Mouse (Mus musculus) limb, embryonic 11.5 days (tissue): ENCODE results near the gene Gpn3. TPM values are rescaled to one million over a fixed set of nuclear protein-coding genes. Genes with fewer than 3 reads are reported as not detected.

Source experiments
- ATAC-seq: fragments of 200-750 bp; cut with Nextera tagmentation; 2 replicates; pipeline ENCODE4 v1.8.0; 2017; ENCODE audit warnings: low read depth; ENCODE audit not compliant: insufficient number of reproducible peaks, low FRiP score, low TSS enrichment
- DNase-seq: peaks from one replicate; pipeline ENCODE4 v3.0.0-alpha.2; 2015; ENCODE audit warnings: low spot score
- H3K27ac ChIP-seq: fragments of 300-500 bp; sonication (generic); replicated peaks from 2 replicates; pipeline ENCODE4 v1.5.1; 2014; ENCODE audit warnings: low read depth, mild to moderate bottlenecking, low read length
- H3K27me3 ChIP-seq: fragments of 300-500 bp; sonication (generic); 2 replicates; pipeline ENCODE4 v1.6.1; 2014; ENCODE audit warnings: mild to moderate bottlenecking, low read length, mixed read lengths; ENCODE audit not compliant: control insufficient read depth, insufficient read depth
- H3K36me3 ChIP-seq: fragments of 300-500 bp; sonication (generic); 2 replicates; pipeline ENCODE4 v1.6.1; 2014; ENCODE audit warnings: mild to moderate bottlenecking, low read length, moderate library complexity, mixed read lengths; ENCODE audit not compliant: control insufficient read depth, insufficient read depth
- H3K4me1 ChIP-seq: fragments of 300-500 bp; sonication (generic); 2 replicates; pipeline ENCODE4 v1.6.1; 2014; ENCODE audit warnings: low read length, mixed read lengths; ENCODE audit not compliant: control insufficient read depth, insufficient read depth
- H3K4me2 ChIP-seq: fragments of 300-500 bp; sonication (generic); 2 replicates; pipeline ENCODE4 v1.6.1; 2014; ENCODE audit warnings: low read depth, mild to moderate bottlenecking, moderate library complexity; ENCODE audit not compliant: severe bottlenecking
- H3K4me3 ChIP-seq: fragments of 300-500 bp; sonication (generic); 2 replicates; pipeline ENCODE4 v1.5.1; 2014; ENCODE audit warnings: low read depth, low read length
- H3K9ac ChIP-seq: fragments of 300-500 bp; sonication (generic); 2 replicates; pipeline ENCODE4 v1.6.1; 2014; ENCODE audit warnings: mild to moderate bottlenecking, low read length
- H3K9me3 ChIP-seq: fragments of 300-500 bp; sonication (generic); 2 replicates; pipeline ENCODE4 v1.6.1; 2016; ENCODE audit warnings: low read length; ENCODE audit not compliant: control insufficient read depth
- WGBS: fragments of 180-500 bp; shearing (Covaris S2); extraction: QIAGEN DNeasy Blood & Tissue Kit; methylation state at CpG from one replicate; pipeline ENCODE4 v1.1.7; 2014; 5-methylcytosine and 5-hydroxymethylcytosine counted together
- polyA plus RNA-seq: library from polyadenylated mRNA; unstranded; fragments of >200 nt; fragmentation: Nextera tagmentation; extraction: Ambion mirVana; gene quantifications from 2 replicates; pipeline ENCODE4 v1.2.1, GENCODE M21; 2014

Gpn3 gene
- 86.2 and 89.3 TPM in 2 replicates for polyA plus RNA-seq

DNA sequence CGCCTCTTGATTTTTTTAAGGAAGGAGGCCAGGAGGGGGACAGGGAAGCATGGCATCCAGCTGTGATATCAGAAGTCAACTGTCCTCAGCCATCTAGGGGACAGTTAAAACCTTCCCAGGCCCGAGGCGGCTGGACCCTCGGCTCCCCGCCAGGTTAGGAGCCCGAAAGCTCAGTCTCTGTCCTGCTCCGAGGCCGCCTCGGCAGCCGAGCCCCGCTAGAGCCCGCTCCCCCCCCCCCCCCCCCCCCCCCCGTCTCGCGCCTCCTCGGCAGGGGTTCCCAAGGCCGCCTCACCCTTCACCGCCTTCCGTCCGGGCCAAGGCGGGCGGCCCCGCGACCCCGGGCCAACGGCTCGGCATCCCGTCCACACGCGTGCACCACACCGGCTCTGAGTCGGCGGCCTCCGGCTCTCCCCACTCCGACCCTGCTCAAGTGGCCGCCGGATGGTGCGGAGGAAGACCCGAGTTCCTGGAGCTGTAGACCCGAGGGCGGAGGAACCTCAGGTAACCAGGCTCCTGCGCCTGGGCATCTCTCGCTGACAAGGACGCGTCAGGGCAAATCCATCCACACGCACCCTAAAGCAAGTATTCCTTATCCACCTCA is at the start of gene Gpn3:
Gene Gpn3 (plus strand): TSS at position 286 of the 601 bp plus-strand sequence.
- ATAC-seq: peak; percentile 65
- Histone ChIP-seq H3K4me3 (peak within 1 kb of the TSS; percentile 64), H3K4me1 (no peaks in the 10 kb centered on the region), H3K9me3 (no peaks in the 10 kb centered on the region), H3K4me2 (peak within 1 kb of the TSS; percentile 65), H3K9ac (peak within 1 kb of the TSS; percentile 69), H3K36me3 (peaks cover 10% of the 10 kb centered on the region; the same call in 1 of the 2 replicates), H3K27me3 (no peaks in the 10 kb centered on the region), H3K27ac (peak within 1 kb of the TSS; percentile 94)
- DNase-seq: no peak
- 1% methylated on average over 22 of the region's 46 CpGs for WGBS

DNA sequence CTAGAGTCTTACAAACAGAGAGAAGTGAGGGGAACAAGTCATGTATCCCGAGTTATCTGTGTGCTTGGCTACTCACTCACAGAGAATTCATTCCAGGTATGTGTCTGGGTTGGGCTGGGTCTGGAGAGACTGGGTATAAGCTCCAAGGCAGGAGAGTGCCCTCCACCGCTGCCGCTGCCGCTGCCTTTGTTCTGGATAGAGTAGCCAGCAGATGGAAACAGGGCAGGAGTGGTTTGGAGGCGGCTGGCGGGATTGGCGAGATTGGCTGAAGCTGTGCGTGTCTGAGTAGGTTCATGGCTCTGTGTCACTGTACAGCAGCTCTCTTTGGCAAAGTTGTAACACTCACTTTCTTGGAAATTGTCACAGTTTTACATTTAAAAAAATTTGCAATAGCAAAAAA is 48.2 kb upstream of the Gpn3 start:
- no peak overlapping the region for H3K4me3 ChIP-seq
- 0 out of 2 replicates have a peak, but pooled peaks cover 2% of the 10 kb centered on the region for H3K36me3 ChIP-seq
- H3K27me3 ChIP-seq: no peaks in the 10 kb centered on the region
- no peak overlapping the region for H3K9ac ChIP-seq
- no peaks in the 10 kb centered on the region for H3K9me3 ChIP-seq
- no peak overlapping the region for H3K4me2 ChIP-seq
- H3K4me1 ChIP-seq: no peaks in the 10 kb centered on the region
- WGBS: 76% methylated on average over 8 of the region's 8 CpGs
- no peak for ATAC-seq
- peak; percentile 28 for DNase-seq
- no peak overlapping the region for H3K27ac ChIP-seq

DNA sequence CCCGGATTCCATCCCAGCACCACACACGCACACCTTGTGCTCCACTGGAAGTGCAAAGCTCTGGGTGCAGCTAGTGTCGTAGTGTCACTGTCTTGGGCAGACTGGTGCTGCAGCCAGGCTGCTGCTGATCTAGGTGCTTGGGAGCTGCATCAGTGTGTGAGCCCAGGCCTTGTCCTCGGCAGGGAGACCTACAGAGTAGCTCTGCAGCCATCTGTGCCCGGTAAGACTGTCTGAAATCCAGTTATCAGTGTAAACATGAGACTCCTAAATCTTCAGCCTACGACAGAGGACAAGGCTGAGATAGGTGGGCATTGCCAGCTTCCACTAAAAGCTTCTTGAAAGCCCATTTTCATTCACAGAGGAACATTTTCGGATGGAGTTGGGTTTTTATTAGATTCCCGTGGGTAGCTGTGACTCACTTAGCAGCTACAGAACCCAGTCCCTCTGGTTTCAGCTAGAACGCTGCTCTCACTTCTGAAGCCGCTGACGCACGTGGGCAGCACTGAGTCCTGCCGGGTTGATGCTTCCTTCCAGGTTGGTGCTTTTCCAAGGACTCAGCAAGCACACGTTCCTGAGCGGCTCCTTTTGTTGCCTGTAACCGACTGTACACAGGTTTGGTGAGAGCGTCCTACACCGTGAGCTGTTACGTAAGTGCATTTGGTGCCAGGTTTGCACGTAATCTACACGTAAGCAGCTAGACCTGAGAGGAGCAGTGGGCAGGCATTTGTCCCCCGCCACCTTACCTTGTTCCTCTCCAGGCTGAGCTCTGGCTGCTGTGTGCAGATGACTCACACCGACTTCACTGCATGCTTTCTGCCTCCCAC is 46.9 kb upstream of the Gpn3 start:
- H3K27ac ChIP-seq: no peak overlapping the region
- no peak for ATAC-seq
- 92% methylated on average over 23 of the region's 23 CpGs for WGBS
- no peaks in the 10 kb centered on the region for H3K4me1 ChIP-seq
- no peak overlapping the region for H3K4me3 ChIP-seq
- no peaks in the 10 kb centered on the region for H3K9me3 ChIP-seq
- DNase-seq: no peak
- no peak overlapping the region for H3K4me2 ChIP-seq
- 0 out of 2 replicates have a peak, but pooled peaks cover 2% of the 10 kb centered on the region for H3K36me3 ChIP-seq
- no peaks in the 10 kb centered on the region for H3K27me3 ChIP-seq
- no peak overlapping the region for H3K9ac ChIP-seq

DNA sequence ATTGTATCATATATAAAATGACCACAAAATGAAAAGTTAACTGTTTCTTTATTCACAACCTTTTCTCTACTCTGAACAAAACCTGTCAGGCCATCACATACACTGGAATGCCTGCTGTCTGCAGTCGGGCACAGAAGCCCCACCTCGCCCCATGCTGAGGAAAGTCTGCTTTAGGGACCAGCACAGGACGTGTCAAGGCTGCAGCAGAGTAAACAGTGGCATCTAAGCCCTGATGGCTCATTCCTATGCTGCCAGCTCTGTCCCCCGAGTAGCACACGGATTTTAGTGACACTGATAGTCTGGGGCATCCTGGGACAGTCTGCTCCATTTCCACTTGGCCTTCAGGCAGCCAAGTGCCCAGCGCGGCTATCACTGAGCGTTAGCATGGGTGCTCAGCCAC is 46.2 kb upstream of the Gpn3 start:
- Histone ChIP-seq H3K9me3 (no peaks in the 10 kb centered on the region), H3K36me3 (0 out of 2 replicates have a peak, but pooled peaks cover 2% of the 10 kb centered on the region), H3K4me3 (no peak overlapping the region), H3K27me3 (no peaks in the 10 kb centered on the region), H3K4me2 (no peak overlapping the region), H3K9ac (no peak overlapping the region), H3K27ac (no peak overlapping the region), H3K4me1 (no peaks in the 10 kb centered on the region)
- ATAC-seq (no peak), DNase-seq (no peak)
- 92% methylated on average over 8 of the region's 8 CpGs for WGBS

DNA sequence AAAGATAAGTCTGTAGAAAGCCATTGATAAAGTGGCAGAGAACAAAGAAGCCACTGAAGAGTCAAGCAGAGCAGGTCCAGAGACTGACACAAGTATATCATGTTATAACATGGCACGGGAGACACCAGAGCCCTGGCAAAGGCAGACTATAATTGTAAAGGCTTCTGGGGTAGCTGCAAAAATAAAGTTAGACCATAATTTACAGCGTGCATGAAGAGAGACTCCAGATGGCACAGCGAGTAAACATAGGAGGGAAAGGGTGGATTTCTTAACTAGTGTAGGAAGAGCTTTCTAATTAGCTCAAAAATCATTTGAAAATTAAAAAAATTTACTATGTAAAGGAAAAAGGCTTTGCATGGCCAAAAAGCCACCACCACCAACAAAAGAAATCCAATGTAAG is 44.4 kb upstream of the Gpn3 start:
- WGBS: 93% methylated on average over 3 of the region's 3 CpGs
- H3K36me3 ChIP-seq: 0 out of 2 replicates have a peak, but pooled peaks cover 2% of the 10 kb centered on the region
- no peak overlapping the region for H3K4me3 ChIP-seq
- H3K27me3 ChIP-seq: no peaks in the 10 kb centered on the region
- no peaks in the 10 kb centered on the region for H3K9me3 ChIP-seq
- DNase-seq (no peak), ATAC-seq (no peak)
- no peaks in the 10 kb centered on the region for H3K4me1 ChIP-seq
- H3K27ac ChIP-seq: no peak overlapping the region
- H3K9ac ChIP-seq: no peak overlapping the region
- no peak overlapping the region for H3K4me2 ChIP-seq

DNA sequence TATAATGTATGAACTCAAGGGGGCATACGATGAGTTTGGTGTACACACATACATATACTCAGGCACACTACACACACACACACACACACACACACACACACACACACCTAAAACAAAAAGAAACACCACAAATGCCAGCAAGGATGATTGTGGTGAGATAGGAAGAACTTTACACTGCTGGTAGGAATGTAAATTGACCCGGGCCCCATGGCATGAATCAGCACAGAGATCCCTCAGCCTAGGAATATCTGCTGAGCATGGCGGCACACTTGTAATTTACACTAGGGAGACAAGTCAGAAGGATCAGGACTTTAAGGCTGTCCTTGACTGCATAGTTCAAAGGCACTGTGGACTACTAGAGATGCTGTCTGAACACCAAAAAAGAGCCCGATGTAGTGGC is 41.4 kb upstream of the Gpn3 start:
- 90% methylated on average over 4 of the region's 4 CpGs for WGBS
- DNase-seq (no peak), ATAC-seq (no peak)
- H3K4me2 ChIP-seq: no peak overlapping the region
- H3K27me3 ChIP-seq: no peaks in the 10 kb centered on the region
- H3K4me3 ChIP-seq: no peak overlapping the region
- H3K9ac ChIP-seq: no peak overlapping the region
- 0 out of 2 replicates have a peak, but pooled peaks cover 2% of the 10 kb centered on the region for H3K36me3 ChIP-seq
- H3K27ac ChIP-seq: no peak overlapping the region
- no peaks in the 10 kb centered on the region for H3K9me3 ChIP-seq
- no peaks in the 10 kb centered on the region for H3K4me1 ChIP-seq

DNA sequence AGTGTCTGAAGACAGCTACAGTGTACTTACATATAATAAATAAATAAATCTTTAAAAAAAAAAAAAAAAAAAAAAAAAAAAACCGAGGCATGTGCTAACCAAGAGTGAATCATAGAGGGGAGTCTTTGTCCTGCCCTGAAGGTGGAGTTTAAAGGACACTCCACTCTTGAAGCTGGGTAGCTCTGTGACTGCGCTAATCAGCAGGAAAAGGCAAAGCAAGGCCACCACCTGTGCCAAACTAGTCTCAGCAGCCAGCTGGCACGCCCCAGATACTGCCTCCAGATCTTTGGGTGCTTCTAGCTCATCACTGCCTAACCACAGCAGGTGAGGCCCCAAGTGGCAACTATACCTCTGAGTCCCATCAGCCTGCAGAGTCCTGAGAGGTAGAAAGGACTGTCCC is 37.0 kb upstream of the Gpn3 start:
- Histone ChIP-seq H3K27me3 (no peaks in the 10 kb centered on the region), H3K27ac (no peak overlapping the region), H3K9me3 (no peaks in the 10 kb centered on the region), H3K36me3 (no peaks in the 10 kb centered on the region), H3K4me1 (no peaks in the 10 kb centered on the region), H3K9ac (no peak overlapping the region), H3K4me3 (no peak overlapping the region), H3K4me2 (no peak overlapping the region)
- DNase-seq (no peak), ATAC-seq (no peak)
- WGBS: 66% methylated on average over 3 of the region's 3 CpGs

DNA sequence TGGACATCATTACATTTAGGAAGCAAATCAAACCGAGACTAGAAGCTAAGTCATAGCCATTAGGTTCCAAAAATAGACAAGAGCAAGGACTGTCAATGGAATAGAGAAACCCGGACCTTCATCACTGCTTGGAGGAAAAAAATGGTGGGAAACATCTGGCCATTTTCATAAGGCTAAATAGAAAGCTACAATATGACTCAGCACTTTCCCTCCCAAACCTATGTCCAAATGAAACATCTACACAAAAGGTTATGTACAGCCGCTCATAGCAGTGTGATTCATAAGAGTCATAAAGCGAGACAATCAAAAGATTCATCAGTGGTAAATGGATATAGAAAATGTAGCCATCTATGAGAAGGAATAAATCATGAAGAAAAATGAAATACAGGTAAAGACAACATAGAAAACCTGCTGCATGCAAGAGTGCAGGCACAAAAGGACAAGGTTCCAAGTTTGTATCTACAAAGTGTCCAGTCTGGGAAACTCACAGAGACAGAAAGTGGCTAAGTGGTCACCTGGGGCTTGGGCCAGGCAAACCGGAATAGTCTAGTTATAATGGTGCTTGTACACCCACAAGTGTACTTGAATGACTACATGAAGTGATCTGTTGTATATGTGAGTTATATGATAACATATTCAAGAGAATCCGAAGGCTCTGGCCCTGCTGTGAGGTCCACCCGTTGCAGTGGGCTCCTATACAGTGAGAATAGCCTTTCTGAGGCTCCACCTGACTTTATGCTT is 35.0 kb upstream of the Gpn3 start:
- Histone ChIP-seq H3K4me1 (no peaks in the 10 kb centered on the region), H3K9me3 (no peaks in the 10 kb centered on the region), H3K9ac (no peak overlapping the region), H3K27ac (no peak overlapping the region), H3K4me3 (no peak overlapping the region), H3K27me3 (no peaks in the 10 kb centered on the region), H3K4me2 (no peak overlapping the region), H3K36me3 (no peaks in the 10 kb centered on the region)
- ATAC-seq (no peak), DNase-seq (no peak)
- WGBS: 92% methylated on average over 7 of the region's 7 CpGs
